9 mouse cellular contexts compared by ENCODE assay signal in genomic region chr9:98645750-98646149, GRCm38 (mm10). TPM values are rescaled to one million over a fixed set of nuclear protein-coding genes. Genes with fewer than 3 reads are reported as not detected.
DNase-seq lines count a peak whose midpoint lies in the region; ATAC-seq and TF ChIP-seq lines count a peak whose summit lies in the region.
"Had no signal": no experiment of that assay in that cellular context is flagged by ENCODE, and none has a peak within 500 bp of the region (broad histone marks: within the 10 kb centered on the region; RNA-seq: fewer than 3 reads in every experiment).

No protein-coding gene starts in this region.

- no peak overlapping the region for H3K9ac ChIP-seq in embryonic facial prominence, embryonic 14.5 days (ENCODE audit: low read depth, low read length)
- no peak overlapping the region for H3K9ac ChIP-seq in lung, postnatal 0 days (replicated peaks; ENCODE audit: low read depth)
- H3K9ac ChIP-seq: lung, embryonic 15.5 days had no signal

- 15% methylated on average over 4 of the region's 4 CpGs for WGBS in embryonic facial prominence, embryonic 14.5 days
- 21% methylated on average over 4 of the region's 4 CpGs for WGBS in lung, postnatal 0 days

- no peaks in the 10 kb centered on the region for H3K9me3 ChIP-seq in embryonic facial prominence, embryonic 14.5 days (ENCODE audit: control insufficient read depth, low read length)
- H3K9me3 ChIP-seq in lung, postnatal 0 days (ENCODE audit: low read length): no peaks in the 10 kb centered on the region
- H3K9me3 ChIP-seq: lung, embryonic 15.5 days had no signal

- intact Hi-C loops in heart, postnatal 10 days (cut with DNase I): loop anchor here (1.0 to 5.0 kb wide), 3 partner anchors 164 to 317 kb away; partner anchors contain the start of gene Prr23a3

- peaks cover 5% of the 10 kb centered on the region; the same call in 1 of the 2 replicates for H3K27me3 ChIP-seq in embryonic facial prominence, embryonic 14.5 days (replicated peaks; ENCODE audit: control insufficient read depth, insufficient read depth, low read length)
- no peaks in the 10 kb centered on the region for H3K27me3 ChIP-seq in lung, postnatal 0 days (replicated peaks; ENCODE audit: insufficient read depth, low read length)
- H3K27me3 ChIP-seq: lung, embryonic 15.5 days had no signal

- peak; percentile 93 for TF ChIP-seq CTCF in lung, postnatal 0 days (IDR thresholded peaks at IDR 0.05)

- ATAC-seq in embryonic facial prominence, embryonic 14.5 days (ENCODE audit: low read depth): peak; percentile 90
- ATAC-seq in lung, postnatal 0 days: peak; percentile 30; the same call in 1 of the 2 replicates

- H3K27ac ChIP-seq in embryonic facial prominence, embryonic 14.5 days (replicated peaks; ENCODE audit: low read depth, low read length): no peak overlapping the region
- no peak overlapping the region for H3K27ac ChIP-seq in lung, postnatal 0 days (ENCODE audit: low read length)
- H3K27ac ChIP-seq: lung, embryonic 15.5 days had no signal

- H3K4me1 ChIP-seq in embryonic facial prominence, embryonic 14.5 days (ENCODE audit: control insufficient read depth, insufficient read depth, low read length): no peaks in the 10 kb centered on the region
- no peaks in the 10 kb centered on the region for H3K4me1 ChIP-seq in lung, postnatal 0 days (ENCODE audit: insufficient read depth, low read depth, low read length)

- no peak overlapping the region for H3K4me3 ChIP-seq in embryonic facial prominence, embryonic 14.5 days (ENCODE audit: low read depth, low read length)
- H3K4me3 ChIP-seq in lung, postnatal 0 days (ENCODE audit: low read depth, low read length): no peak overlapping the region
- H3K4me3 ChIP-seq: lung, embryonic 15.5 days had no signal

- no peak overlapping the region for H3K4me2 ChIP-seq in embryonic facial prominence, embryonic 14.5 days (ENCODE audit: low read depth, low read length)
- H3K4me2 ChIP-seq in lung, postnatal 0 days (replicated peaks; ENCODE audit: low read depth, low read length): no peak overlapping the region
- H3K4me2 ChIP-seq: lung, embryonic 15.5 days had no signal

- no peak for TF ChIP-seq EP300 in lung, postnatal 0 days (IDR thresholded peaks at IDR 0.05)

- no peaks in the 10 kb centered on the region for H3K36me3 ChIP-seq in embryonic facial prominence, embryonic 14.5 days (ENCODE audit: control insufficient read depth, insufficient read depth, low read length)
- no peaks in the 10 kb centered on the region for H3K36me3 ChIP-seq in lung, postnatal 0 days (ENCODE audit: insufficient read depth, low read length)
- H3K36me3 ChIP-seq: lung, embryonic 15.5 days had no signal

- peak; percentile 67 for DNase-seq in ES-CJ7 (ENCODE audit: low read depth, low spot score)
- peak; percentile 78 to 86 for DNase-seq in adrenal gland, postnatal 36 days
- peak; percentile 90 for DNase-seq in embryonic facial prominence, embryonic 14.5 days (ENCODE audit: low spot score)
- peak; percentile 80 to 86 for DNase-seq in heart, postnatal 10 days
- peak; percentile 65 for DNase-seq in layer of hippocampus, adult 11-12 months (ENCODE audit: low spot score)
- DNase-seq in lung, postnatal 0 days (ENCODE audit: low spot score): peak; percentile 82
- peak; percentile 52 for DNase-seq in retina, postnatal 7 days (ENCODE audit: low read depth, low spot score)
- peak; percentile 19 for DNase-seq in yolk sac, embryonic 10.5 days (ENCODE audit: low spot score)

RNA-seq across cellular contexts. Expression of gene Mrps22, which starts 44.3 kb away (rescaled TPM):
- total RNA-seq in adrenal gland, postnatal 36 days (2021): 10 to 100 TPM; 57.8 to 72.0 TPM
- polyA plus RNA-seq in embryonic facial prominence, embryonic 14.5 days (2014; fragmentation: Nextera tagmentation; extraction: Ambion mirVana): 45.5 and 47.0 TPM in 2 replicates
- total RNA-seq in heart, postnatal 10 days (2021): 10 to 100 TPM; 35.2 to 36.3 TPM
- polyA plus RNA-seq in lung, postnatal 0 days (2015; fragmentation: Nextera tagmentation; extraction: Ambion mirVana): 16.3 and 18.7 TPM in 2 replicates

Comparison
In these comparisons a context has a peak if more than half of its experiments do, and no peak if none do; other contexts are left out.
1. DNase-seq: peak in every context shown above with its lines; median percentile 90 in embryonic facial prominence, embryonic 14.5 days; 83 in heart, postnatal 10 days; 82 in adrenal gland, postnatal 36 days; 82 in lung, postnatal 0 days; 67 in ES-CJ7; 65 in layer of hippocampus, adult 11-12 months; 52 in retina, postnatal 7 days; 19 in yolk sac, embryonic 10.5 days.